Mouse (Mus musculus): Measurements from ENCODE around the gene Trmt5. TPM values are rescaled to one million over a fixed set of nuclear protein-coding genes. Genes with fewer than 3 reads are reported as not detected.
A peak's percentile ranks its signal among the peaks of the same experiment; 100 is the strongest.

Trmt5 gene
- polyA plus RNA-seq, 1 experiment from 2014 or later: 6.6 TPM

DNA sequence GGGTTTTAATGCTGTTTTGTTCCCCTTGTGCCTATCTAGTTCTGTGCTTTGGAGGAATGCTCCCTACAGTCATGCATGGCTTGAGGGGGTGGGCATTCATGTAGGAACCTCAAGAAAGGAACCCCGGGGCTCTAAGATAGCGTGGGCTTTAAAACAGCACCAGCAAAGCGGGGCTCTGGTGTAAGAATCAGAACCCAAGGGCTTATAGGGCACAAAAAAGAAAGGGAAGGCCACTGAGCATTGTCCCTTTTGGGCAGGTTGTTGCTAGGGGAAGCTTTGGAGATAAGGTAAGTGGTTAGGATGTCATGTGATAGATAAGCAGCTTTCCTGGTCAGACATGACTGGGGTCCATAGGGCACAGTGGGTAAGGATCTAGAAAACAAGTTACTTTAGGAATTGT, 2.1 kb upstream of the Trmt5 start:
- no peak for ATAC-seq
- H3K27me3 ChIP-seq (replicated peaks; ENCODE audit: control insufficient read depth, insufficient read depth, low read length): no peaks in the 10 kb centered on the region
- no peak overlapping the region for H3K4me3 ChIP-seq (ENCODE audit: low read depth, low read length)
- no peak for TF ChIP-seq CTCF (IDR thresholded peaks at IDR 0.05; ENCODE audit: low read depth)
- no peak overlapping the region for H3K9ac ChIP-seq (ENCODE audit: low read depth, low read length)
- peaks cover 3% of the 10 kb centered on the region; the same call in 1 of the 2 replicates for H3K4me1 ChIP-seq (replicated peaks; ENCODE audit: control insufficient read depth, insufficient read depth, low read length)
- H3K36me3 ChIP-seq (ENCODE audit: control insufficient read depth, insufficient read depth): peaks cover 10% of the 10 kb centered on the region; the same call in 1 of the 2 replicates
- peak overlapping the region; percentile 82 for H3K4me2 ChIP-seq (replicated peaks; ENCODE audit: low read depth)
- H3K9me3 ChIP-seq (ENCODE audit: control insufficient read depth): no peaks in the 10 kb centered on the region
- WGBS: 92% methylated on average over 3 of the region's 3 CpGs
- no peak overlapping the region for H3K27ac ChIP-seq (ENCODE audit: low read depth, low read length)

- Histone ChIP-seq H3K4me3 (ENCODE audit: low read depth, low read length) (peak overlapping the region; percentile 74), H3K9me3 (ENCODE audit: control insufficient read depth) (no peaks in the 10 kb centered on the region), H3K27ac (ENCODE audit: low read depth, low read length) (peak overlapping the region; percentile 76), H3K4me2 (replicated peaks; ENCODE audit: low read depth) (peak overlapping the region; percentile 82), H3K4me1 (replicated peaks; ENCODE audit: control insufficient read depth, insufficient read depth, low read length) (peaks cover 3% of the 10 kb centered on the region; the same call in 1 of the 2 replicates), H3K36me3 (ENCODE audit: control insufficient read depth, insufficient read depth) (peaks cover 7% of the 10 kb centered on the region; the same call in 1 of the 2 replicates), H3K9ac (ENCODE audit: low read depth, low read length) (peak overlapping the region; percentile 69; the same call in 1 of the 2 replicates), H3K27me3 (replicated peaks; ENCODE audit: control insufficient read depth, insufficient read depth, low read length) (no peaks in the 10 kb centered on the region)
- peak; percentile 41; the same call in 1 of the 2 replicates for ATAC-seq
- WGBS: 28% methylated on average over 8 of the region's 8 CpGs
- TF ChIP-seq CTCF (IDR thresholded peaks at IDR 0.05; ENCODE audit: low read depth): no peak
Measured at GRCm38 (mm10) chr12:73287609-73288008, 1.1 kb upstream of the Trmt5 start.

GRCm38 (mm10) chr12:73274921-73275320, 11.6 kb downstream of the Trmt5 start:
- H3K9me3 ChIP-seq (ENCODE audit: control insufficient read depth): 0 out of 2 replicates have a peak, but pooled peaks cover 2% of the 10 kb centered on the region
- no peaks in the 10 kb centered on the region for H3K4me1 ChIP-seq (replicated peaks; ENCODE audit: control insufficient read depth, insufficient read depth, low read length)
- H3K4me3 ChIP-seq (ENCODE audit: low read depth, low read length): no peak overlapping the region
- H3K27ac ChIP-seq (ENCODE audit: low read depth, low read length): no peak overlapping the region
- no peak for ATAC-seq
- no peak for TF ChIP-seq CTCF (IDR thresholded peaks at IDR 0.05; ENCODE audit: low read depth)
- no peak overlapping the region for H3K9ac ChIP-seq (ENCODE audit: low read depth, low read length)
- 86% methylated on average over 3 of the region's 3 CpGs for WGBS
- H3K27me3 ChIP-seq (replicated peaks; ENCODE audit: control insufficient read depth, insufficient read depth, low read length): no peaks in the 10 kb centered on the region
- no peak overlapping the region for H3K4me2 ChIP-seq (replicated peaks; ENCODE audit: low read depth)
- H3K36me3 ChIP-seq (ENCODE audit: control insufficient read depth, insufficient read depth): peaks cover 22% of the 10 kb centered on the region

GRCm38 (mm10) chr12:73269933-73270332, 16.6 kb downstream of the Trmt5 start:
- H3K36me3 ChIP-seq (ENCODE audit: control insufficient read depth, insufficient read depth): no peaks in the 10 kb centered on the region
- ATAC-seq: no peak
- no peak overlapping the region for H3K9ac ChIP-seq (ENCODE audit: low read depth, low read length)
- H3K4me1 ChIP-seq (replicated peaks; ENCODE audit: control insufficient read depth, insufficient read depth, low read length): no peaks in the 10 kb centered on the region
- no peaks in the 10 kb centered on the region for H3K9me3 ChIP-seq (ENCODE audit: control insufficient read depth)
- no peak overlapping the region for H3K27ac ChIP-seq (ENCODE audit: low read depth, low read length)
- no peaks in the 10 kb centered on the region for H3K27me3 ChIP-seq (replicated peaks; ENCODE audit: control insufficient read depth, insufficient read depth, low read length)
- WGBS: 58% methylated on average over 4 of the region's 4 CpGs
- TF ChIP-seq CTCF (IDR thresholded peaks at IDR 0.05; ENCODE audit: low read depth): no peak
- H3K4me2 ChIP-seq (replicated peaks; ENCODE audit: low read depth): no peak overlapping the region
- no peak overlapping the region for H3K4me3 ChIP-seq (ENCODE audit: low read depth, low read length)

DNA sequence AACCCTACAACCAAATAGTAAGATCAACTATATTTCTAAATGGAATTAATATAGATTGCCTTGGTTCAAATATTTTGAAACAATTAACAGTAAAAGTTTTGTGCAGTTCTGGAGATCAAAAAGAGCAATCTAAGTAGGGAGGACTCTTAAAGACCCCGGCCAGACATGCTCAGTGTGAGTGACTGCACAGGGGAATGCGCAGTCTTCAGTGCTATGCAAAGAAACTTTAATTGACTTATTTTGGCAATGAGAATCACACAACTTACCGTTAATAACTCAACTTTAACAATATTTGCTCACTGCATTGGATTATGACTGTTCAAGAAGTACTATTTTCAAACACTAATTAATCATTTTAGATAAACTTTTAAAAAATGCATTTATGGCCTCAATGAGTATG, 17.0 kb downstream of the Trmt5 start:
- Histone ChIP-seq H3K36me3 (ENCODE audit: control insufficient read depth, insufficient read depth) (no peaks in the 10 kb centered on the region), H3K27me3 (replicated peaks; ENCODE audit: control insufficient read depth, insufficient read depth, low read length) (no peaks in the 10 kb centered on the region), H3K4me3 (ENCODE audit: low read depth, low read length) (no peak overlapping the region), H3K9ac (ENCODE audit: low read depth, low read length) (no peak overlapping the region), H3K4me1 (replicated peaks; ENCODE audit: control insufficient read depth, insufficient read depth, low read length) (no peaks in the 10 kb centered on the region), H3K4me2 (replicated peaks; ENCODE audit: low read depth) (no peak overlapping the region), H3K9me3 (ENCODE audit: control insufficient read depth) (no peaks in the 10 kb centered on the region), H3K27ac (ENCODE audit: low read depth, low read length) (no peak overlapping the region)
- no peak for TF ChIP-seq CTCF (IDR thresholded peaks at IDR 0.05; ENCODE audit: low read depth)
- WGBS: 71% methylated on average over 3 of the region's 3 CpGs
- no peak for ATAC-seq

- Histone ChIP-seq H3K4me3 (ENCODE audit: low read depth, low read length) (no peak overlapping the region), H3K9me3 (ENCODE audit: control insufficient read depth) (no peaks in the 10 kb centered on the region), H3K27ac (ENCODE audit: low read depth, low read length) (no peak overlapping the region), H3K9ac (ENCODE audit: low read depth, low read length) (no peak overlapping the region), H3K36me3 (ENCODE audit: control insufficient read depth, insufficient read depth) (no peaks in the 10 kb centered on the region), H3K4me2 (replicated peaks; ENCODE audit: low read depth) (no peak overlapping the region), H3K27me3 (replicated peaks; ENCODE audit: control insufficient read depth, insufficient read depth, low read length) (no peaks in the 10 kb centered on the region), H3K4me1 (replicated peaks; ENCODE audit: control insufficient read depth, insufficient read depth, low read length) (no peaks in the 10 kb centered on the region)
- 77% methylated on average over 1 of the region's 1 CpGs for WGBS
- no peak for ATAC-seq
- TF ChIP-seq CTCF (IDR thresholded peaks at IDR 0.05; ENCODE audit: low read depth): no peak
Measured at GRCm38 (mm10) chr12:73268497-73268896, 18.0 kb downstream of the Trmt5 start.

DNA sequence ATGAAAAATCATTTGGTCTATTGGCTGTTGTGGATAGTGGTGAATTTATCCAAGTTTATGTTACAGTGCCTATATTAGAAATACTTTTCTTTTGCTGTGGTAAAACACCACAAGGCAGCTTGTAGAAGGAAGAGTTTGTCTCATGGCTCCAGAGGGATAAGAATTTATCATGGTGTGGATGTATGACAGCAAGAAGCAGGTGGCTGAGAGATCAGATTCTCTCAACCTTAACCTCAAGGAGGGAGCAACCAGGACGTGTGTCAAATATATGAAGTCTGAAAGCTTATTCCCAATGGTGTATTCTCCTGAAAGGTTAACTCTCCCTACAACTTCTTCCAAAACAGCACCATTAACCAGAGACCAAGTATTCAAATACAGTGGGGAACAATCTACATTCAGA, 19.9 kb downstream of the Trmt5 start:
- Histone ChIP-seq H3K27me3 (replicated peaks; ENCODE audit: control insufficient read depth, insufficient read depth, low read length) (no peaks in the 10 kb centered on the region), H3K9me3 (ENCODE audit: control insufficient read depth) (no peaks in the 10 kb centered on the region), H3K9ac (ENCODE audit: low read depth, low read length) (no peak overlapping the region), H3K36me3 (ENCODE audit: control insufficient read depth, insufficient read depth) (no peaks in the 10 kb centered on the region), H3K4me1 (replicated peaks; ENCODE audit: control insufficient read depth, insufficient read depth, low read length) (no peaks in the 10 kb centered on the region), H3K27ac (ENCODE audit: low read depth, low read length) (no peak overlapping the region), H3K4me3 (ENCODE audit: low read depth, low read length) (no peak overlapping the region), H3K4me2 (replicated peaks; ENCODE audit: low read depth) (no peak overlapping the region)
- no peak for ATAC-seq
- 81% methylated on average over 1 of the region's 1 CpGs for WGBS
- TF ChIP-seq CTCF (IDR thresholded peaks at IDR 0.05; ENCODE audit: low read depth): no peak

All from intestine, postnatal 0 days (tissue).